Mouse (Mus musculus): ENCODE measurements around the gene Scarf1. TPM values are rescaled to one million over a fixed set of nuclear protein-coding genes. Genes with fewer than 3 reads are reported as not detected.
A peak's percentile ranks its signal among the peaks of the same experiment; 100 is the strongest.

Gene Scarf1
- polyA plus RNA-seq, 1 experiment from 2014 or later = 4.2 TPM

DNA sequence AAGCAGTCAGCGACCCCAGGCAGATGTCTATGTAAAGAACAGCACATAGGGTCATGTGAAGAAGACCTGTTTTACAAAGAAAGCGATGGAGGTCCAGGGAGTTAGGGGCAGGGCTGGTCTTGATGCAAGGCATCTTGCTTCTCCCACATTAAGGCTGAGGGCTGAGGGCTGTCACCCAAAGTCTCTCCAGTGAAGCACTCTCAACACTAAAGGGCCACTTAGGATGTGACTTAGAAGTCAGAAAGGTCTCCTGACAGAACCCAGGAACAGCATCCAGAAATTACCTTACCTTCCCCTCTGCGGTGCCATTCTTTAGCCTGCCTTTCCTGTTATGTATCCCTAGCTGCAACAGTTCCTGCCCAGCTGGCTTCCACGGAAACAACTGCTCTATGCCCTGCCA, 8.3 kb downstream of the Scarf1 start:
- ATAC-seq (replicated peaks; ENCODE audit: low FRiP score) = no peak
- Histone ChIP-seq H3K27me3 (ENCODE audit: control insufficient read depth, insufficient read depth, low read length) (no peaks in the 10 kb centered on the region), H3K36me3 (ENCODE audit: control insufficient read depth, insufficient read depth, low read length) (no peaks in the 10 kb centered on the region), H3K9ac (ENCODE audit: low read length) (no peak overlapping the region), H3K4me1 (replicated peaks; ENCODE audit: control insufficient read depth, insufficient read depth, low read length) (no peaks in the 10 kb centered on the region), H3K9me3 (ENCODE audit: control insufficient read depth, low read length) (no peaks in the 10 kb centered on the region), H3K4me3 (ENCODE audit: low read depth, low read length) (no peak overlapping the region), H3K4me2 (ENCODE audit: low read depth, low read length, severe bottlenecking) (no peak overlapping the region), H3K27ac (ENCODE audit: low read depth, low read length) (no peak overlapping the region)
- no peak for DNase-seq (ENCODE audit: low spot score)
- 89% methylated on average over 4 of the region's 4 CpGs for WGBS

DNA sequence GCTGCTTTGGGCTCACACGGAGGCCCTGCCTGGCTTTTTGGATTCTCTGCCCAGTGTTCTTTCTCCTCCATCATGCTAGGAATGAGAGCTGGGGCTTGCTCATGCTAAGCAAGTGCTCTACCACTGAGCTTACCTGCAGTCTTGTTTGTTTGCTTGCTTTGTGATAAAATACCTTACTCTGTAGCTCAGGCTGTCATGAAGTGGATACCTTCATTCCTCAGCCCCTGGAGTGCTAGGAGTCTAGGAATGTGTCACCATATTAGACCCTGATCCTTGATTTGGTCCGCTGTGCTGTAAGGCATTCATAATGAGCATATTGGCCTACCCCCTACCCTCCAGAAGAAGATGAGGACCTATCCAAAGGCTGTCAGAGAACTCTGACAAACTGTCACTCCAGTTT, 9.5 kb downstream of the Scarf1 start:
- H3K4me1 ChIP-seq (replicated peaks; ENCODE audit: control insufficient read depth, insufficient read depth, low read length) = no peaks in the 10 kb centered on the region
- no peak overlapping the region for H3K27ac ChIP-seq (ENCODE audit: low read depth, low read length)
- DNase-seq (ENCODE audit: low spot score) = no peak
- no peaks in the 10 kb centered on the region for H3K9me3 ChIP-seq (ENCODE audit: control insufficient read depth, low read length)
- no peak overlapping the region for H3K4me3 ChIP-seq (ENCODE audit: low read depth, low read length)
- no peaks in the 10 kb centered on the region for H3K36me3 ChIP-seq (ENCODE audit: control insufficient read depth, insufficient read depth, low read length)
- ATAC-seq (replicated peaks; ENCODE audit: low FRiP score) = no peak
- no peak overlapping the region for H3K9ac ChIP-seq (ENCODE audit: low read length)
- H3K4me2 ChIP-seq (ENCODE audit: low read depth, low read length, severe bottlenecking) = no peak overlapping the region
- H3K27me3 ChIP-seq (ENCODE audit: control insufficient read depth, insufficient read depth, low read length) = no peaks in the 10 kb centered on the region
- WGBS = 80% methylated on average over 2 of the region's 2 CpGs

DNA sequence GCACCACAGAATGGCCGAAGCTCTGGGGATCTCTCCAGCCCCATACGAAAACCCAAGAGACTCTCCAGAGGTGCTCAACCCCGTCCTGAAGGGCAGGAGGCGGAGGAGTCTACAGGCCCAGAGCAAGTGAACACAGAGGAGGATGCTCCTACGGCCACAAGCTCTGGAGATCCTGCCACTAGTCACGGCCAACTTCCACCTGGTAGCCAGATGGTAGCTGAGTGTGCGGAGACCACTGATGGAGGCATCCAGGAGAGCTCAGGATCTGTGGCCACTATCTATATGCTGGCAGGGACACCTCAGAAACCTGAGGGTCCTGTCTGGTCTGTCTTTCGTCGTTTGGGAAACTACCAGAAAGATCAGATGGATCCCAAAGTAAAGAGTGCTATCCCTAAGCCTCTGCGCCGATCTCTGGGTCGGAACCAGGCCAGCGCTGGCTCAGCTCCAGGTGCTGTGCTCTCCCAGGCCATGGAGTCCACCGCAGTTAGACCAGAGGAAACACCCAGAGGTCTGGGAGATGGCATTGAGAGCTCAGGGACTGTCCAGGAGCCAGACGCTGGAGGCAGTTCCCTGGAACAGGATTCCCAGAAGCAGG, 12.3 kb downstream of the Scarf1 start:
- H3K36me3 ChIP-seq (ENCODE audit: control insufficient read depth, insufficient read depth, low read length) = no peaks in the 10 kb centered on the region
- no peak overlapping the region for H3K27ac ChIP-seq (ENCODE audit: low read depth, low read length)
- no peak for DNase-seq (ENCODE audit: low spot score)
- H3K9me3 ChIP-seq (ENCODE audit: control insufficient read depth, low read length) = no peaks in the 10 kb centered on the region
- no peak overlapping the region for H3K4me2 ChIP-seq (ENCODE audit: low read depth, low read length, severe bottlenecking)
- no peaks in the 10 kb centered on the region for H3K27me3 ChIP-seq (ENCODE audit: control insufficient read depth, insufficient read depth, low read length)
- 86% methylated on average over 15 of the region's 15 CpGs for WGBS
- H3K4me3 ChIP-seq (ENCODE audit: low read depth, low read length) = no peak overlapping the region
- H3K9ac ChIP-seq (ENCODE audit: low read length) = no peak overlapping the region
- no peak for ATAC-seq (replicated peaks; ENCODE audit: low FRiP score)
- no peaks in the 10 kb centered on the region for H3K4me1 ChIP-seq (replicated peaks; ENCODE audit: control insufficient read depth, insufficient read depth, low read length)

DNA sequence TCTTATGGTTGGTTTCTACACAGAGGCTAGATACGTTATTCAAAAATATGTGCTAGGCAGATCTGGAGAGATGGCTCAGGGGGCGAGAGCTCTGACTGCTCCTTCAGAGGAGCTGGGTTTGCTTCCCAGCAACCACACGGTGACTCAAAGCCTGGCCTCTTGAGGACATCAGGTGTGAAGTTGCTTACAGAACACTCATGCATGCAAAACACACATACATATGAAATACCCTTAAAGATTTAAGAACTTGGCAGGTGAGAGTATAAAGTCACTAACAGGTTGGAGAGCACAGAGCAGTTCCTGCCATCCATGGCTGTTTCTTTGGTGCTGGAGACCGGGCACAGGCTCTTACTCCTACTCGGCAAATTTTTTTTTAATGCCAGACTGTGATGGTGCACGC, 13.6 kb downstream of the Scarf1 start:
- WGBS = 91% methylated on average over 6 of the region's 6 CpGs
- no peaks in the 10 kb centered on the region for H3K9me3 ChIP-seq (ENCODE audit: control insufficient read depth, low read length)
- no peak overlapping the region for H3K4me3 ChIP-seq (ENCODE audit: low read depth, low read length)
- H3K27ac ChIP-seq (ENCODE audit: low read depth, low read length) = no peak overlapping the region
- no peak overlapping the region for H3K9ac ChIP-seq (ENCODE audit: low read length)
- DNase-seq (ENCODE audit: low spot score) (no peak), ATAC-seq (replicated peaks; ENCODE audit: low FRiP score) (no peak)
- H3K36me3 ChIP-seq (ENCODE audit: control insufficient read depth, insufficient read depth, low read length) = no peaks in the 10 kb centered on the region
- H3K4me1 ChIP-seq (replicated peaks; ENCODE audit: control insufficient read depth, insufficient read depth, low read length) = no peaks in the 10 kb centered on the region
- no peak overlapping the region for H3K4me2 ChIP-seq (ENCODE audit: low read depth, low read length, severe bottlenecking)
- no peaks in the 10 kb centered on the region for H3K27me3 ChIP-seq (ENCODE audit: control insufficient read depth, insufficient read depth, low read length)

DNA sequence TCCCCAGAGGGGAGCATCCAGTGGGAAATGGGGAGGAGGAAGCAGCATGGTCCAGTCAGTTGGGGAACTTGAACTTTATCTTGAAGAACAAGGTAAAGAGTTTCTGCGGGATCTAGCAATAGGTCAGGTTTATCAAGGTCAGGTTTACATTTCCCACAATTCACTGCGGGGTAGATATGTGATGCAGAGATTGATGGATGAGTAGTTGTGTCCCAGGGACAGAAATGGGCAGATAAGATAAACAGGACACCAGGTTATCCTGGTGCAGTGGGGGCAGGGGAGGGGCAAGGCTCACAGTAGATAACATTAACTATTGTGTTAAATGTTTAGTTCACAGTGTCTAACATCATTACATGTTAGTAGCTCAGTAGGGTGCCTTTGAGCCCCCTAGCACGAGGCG, 16.4 kb downstream of the Scarf1 start:
- no peak for DNase-seq (ENCODE audit: low spot score)
- H3K27ac ChIP-seq (ENCODE audit: low read depth, low read length) = no peak overlapping the region
- WGBS = 47% methylated on average over 4 of the region's 4 CpGs
- H3K4me1 ChIP-seq (replicated peaks; ENCODE audit: control insufficient read depth, insufficient read depth, low read length) = peaks cover 2% of the 10 kb centered on the region; the same call in 1 of the 2 replicates
- H3K27me3 ChIP-seq (ENCODE audit: control insufficient read depth, insufficient read depth, low read length) = no peaks in the 10 kb centered on the region
- no peak overlapping the region for H3K4me2 ChIP-seq (ENCODE audit: low read depth, low read length, severe bottlenecking)
- ATAC-seq (replicated peaks; ENCODE audit: low FRiP score) = no peak
- H3K9ac ChIP-seq (ENCODE audit: low read length) = no peak overlapping the region
- no peaks in the 10 kb centered on the region for H3K9me3 ChIP-seq (ENCODE audit: control insufficient read depth, low read length)
- H3K4me3 ChIP-seq (ENCODE audit: low read depth, low read length) = no peak overlapping the region
- H3K36me3 ChIP-seq (ENCODE audit: control insufficient read depth, insufficient read depth, low read length) = no peaks in the 10 kb centered on the region

GRCm38 (mm10) chr11:75530325-75530724, 17.0 kb downstream of the Scarf1 start:
- peak; percentile 43 for ATAC-seq (replicated peaks; ENCODE audit: low FRiP score)
- H3K36me3 ChIP-seq (ENCODE audit: control insufficient read depth, insufficient read depth, low read length) = no peaks in the 10 kb centered on the region

GRCm38 (mm10) chr11:75530845-75531373, 17.6 kb downstream of the Scarf1 start:
- DNase-seq (ENCODE audit: low spot score) (peak; percentile 64), ATAC-seq (replicated peaks; ENCODE audit: low FRiP score) (peak; percentile 32)
- peak overlapping the region; percentile 95 for H3K27ac ChIP-seq (ENCODE audit: low read depth, low read length)
- H3K36me3 ChIP-seq (ENCODE audit: control insufficient read depth, insufficient read depth, low read length) = no peaks in the 10 kb centered on the region
- no peaks in the 10 kb centered on the region for H3K9me3 ChIP-seq (ENCODE audit: control insufficient read depth, low read length)
- under 1% methylated on average over 31 of the region's 31 CpGs for WGBS
- H3K4me3 ChIP-seq (ENCODE audit: low read depth, low read length) = peak overlapping the region; percentile 70
- H3K4me1 ChIP-seq (replicated peaks; ENCODE audit: control insufficient read depth, insufficient read depth, low read length) = peaks cover 2% of the 10 kb centered on the region; the same call in 1 of the 2 replicates
- peak overlapping the region; percentile 75 for H3K9ac ChIP-seq (ENCODE audit: low read length)
- no peaks in the 10 kb centered on the region for H3K27me3 ChIP-seq (ENCODE audit: control insufficient read depth, insufficient read depth, low read length)
- peak overlapping the region; percentile 100 for H3K4me2 ChIP-seq (ENCODE audit: low read depth, low read length, severe bottlenecking)

More at GRCm38 (mm10) chr11:75530325-75530724, 17.0 kb downstream of the Scarf1 start:
- Histone ChIP-seq H3K4me1 (replicated peaks; ENCODE audit: control insufficient read depth, insufficient read depth, low read length) (peaks cover 2% of the 10 kb centered on the region; the same call in 1 of the 2 replicates), H3K27ac (ENCODE audit: low read depth, low read length) (no peak overlapping the region), H3K27me3 (ENCODE audit: control insufficient read depth, insufficient read depth, low read length) (no peaks in the 10 kb centered on the region), H3K4me2 (ENCODE audit: low read depth, low read length, severe bottlenecking) (peak overlapping the region; percentile 100), H3K9me3 (ENCODE audit: control insufficient read depth, low read length) (no peaks in the 10 kb centered on the region), H3K9ac (ENCODE audit: low read length) (peak overlapping the region; percentile 75), H3K4me3 (ENCODE audit: low read depth, low read length) (peak overlapping the region; percentile 70)
- WGBS = 0% methylated on average over 10 of the region's 10 CpGs
- DNase-seq (ENCODE audit: low spot score) = peak; percentile 99

- WGBS = under 1% methylated on average over 62 of the region's 62 CpGs
- Histone ChIP-seq H3K27me3 (ENCODE audit: control insufficient read depth, insufficient read depth, low read length) (no peaks in the 10 kb centered on the region), H3K4me1 (replicated peaks; ENCODE audit: control insufficient read depth, insufficient read depth, low read length) (peaks cover 2% of the 10 kb centered on the region; the same call in 1 of the 2 replicates), H3K9me3 (ENCODE audit: control insufficient read depth, low read length) (no peaks in the 10 kb centered on the region), H3K4me3 (ENCODE audit: low read depth, low read length) (peak within 1 kb of the TSS; percentile 70), H3K36me3 (ENCODE audit: control insufficient read depth, insufficient read depth, low read length) (no peaks in the 10 kb centered on the region), H3K4me2 (ENCODE audit: low read depth, low read length, severe bottlenecking) (peak within 1 kb of the TSS; percentile 100), H3K9ac (ENCODE audit: low read length) (peak within 1 kb of the TSS; percentile 75), H3K27ac (ENCODE audit: low read depth, low read length) (peak within 1 kb of the TSS; percentile 95)
- peak; percentile 99 for DNase-seq (ENCODE audit: low spot score)
- peak; percentile 94 for ATAC-seq (replicated peaks; ENCODE audit: low FRiP score)
Measured at GRCm38 (mm10) chr11:75531469-75532242, 18.3 kb downstream of the Scarf1 start, which contains the start of gene Slc43a2. Gene Slc43a2, plus strand, starts transcription at chr11:75531694.

All from forebrain, embryonic 11.5 days (tissue).